Comparison of ENCODE assay signal across 22 mouse cellular contexts in genomic region chr8:77406444-77406843, GRCm38 (mm10).
A peak's percentile ranks its signal among the peaks of the same experiment; 100 is the strongest.
DNase-seq lines count a peak whose midpoint lies in the region; ATAC-seq lines count a peak whose summit lies in the region.
"Had no signal": no experiment of that assay in that cellular context is flagged by ENCODE, and none has a peak within 500 bp of the region (broad histone marks: within the 10 kb centered on the region; RNA-seq: fewer than 3 reads in every experiment).

No protein-coding gene starts in this region.

- no peak overlapping the region for H3K27ac ChIP-seq in embryonic facial prominence, embryonic 12.5 days
- H3K27ac ChIP-seq in embryonic facial prominence, embryonic 10.5 days (replicated peaks) = no peak overlapping the region
- no peak overlapping the region for H3K27ac ChIP-seq in midbrain, embryonic 12.5 days (replicated peaks)
- H3K27ac ChIP-seq in midbrain, embryonic 14.5 days (replicated peaks; ENCODE audit: low read depth, low read length) = no peak overlapping the region
- H3K27ac ChIP-seq: embryonic facial prominence, embryonic 15.5 days; kidney, embryonic 15.5 days; macrophage; stomach, embryonic 15.5 days had no signal

- 0 out of 2 replicates have a peak, but pooled peaks have one; percentile 55 for ATAC-seq in embryonic facial prominence, embryonic 12.5 days (ENCODE audit: insufficient number of reproducible peaks, insufficient read depth, low FRiP score, low TSS enrichment)
- ATAC-seq in midbrain, embryonic 12.5 days (ENCODE audit: low FRiP score, low read depth) = peak; percentile 49; the same call in 1 of the 2 replicates
- ATAC-seq in midbrain, embryonic 14.5 days (ENCODE audit: low FRiP score, low TSS enrichment) = no peak
- ATAC-seq: forebrain, postnatal 0 days had no signal

- H3K36me3 ChIP-seq in embryonic facial prominence, embryonic 12.5 days = peaks cover 14% of the 10 kb centered on the region
- H3K36me3 ChIP-seq in embryonic facial prominence, embryonic 10.5 days (replicated peaks) = peaks cover 59% of the 10 kb centered on the region
- H3K36me3 ChIP-seq in midbrain, embryonic 12.5 days = no peaks in the 10 kb centered on the region
- no peaks in the 10 kb centered on the region for H3K36me3 ChIP-seq in midbrain, embryonic 14.5 days (ENCODE audit: control insufficient read depth, insufficient read depth, low read length)

- 77% methylated on average over 5 of the region's 5 CpGs for WGBS in embryonic facial prominence, embryonic 12.5 days
- WGBS in embryonic facial prominence, embryonic 10.5 days = 67% methylated on average over 5 of the region's 5 CpGs
- WGBS in midbrain, embryonic 12.5 days = 21% methylated on average over 5 of the region's 5 CpGs
- 12% methylated on average over 5 of the region's 5 CpGs for WGBS in midbrain, embryonic 14.5 days

- no peak overlapping the region for H3K4me3 ChIP-seq in embryonic facial prominence, embryonic 12.5 days
- no peak overlapping the region for H3K4me3 ChIP-seq in embryonic facial prominence, embryonic 10.5 days
- no peak overlapping the region for H3K4me3 ChIP-seq in midbrain, embryonic 12.5 days
- H3K4me3 ChIP-seq in midbrain, embryonic 14.5 days (replicated peaks; ENCODE audit: low read depth, low read length) = no peak overlapping the region
- H3K4me3 ChIP-seq: embryonic facial prominence, embryonic 15.5 days; kidney, embryonic 15.5 days; stomach, embryonic 15.5 days had no signal

- H3K4me2 ChIP-seq in embryonic facial prominence, embryonic 12.5 days (replicated peaks) = no peak overlapping the region
- no peak overlapping the region for H3K4me2 ChIP-seq in midbrain, embryonic 12.5 days (replicated peaks)
- H3K4me2 ChIP-seq in midbrain, embryonic 14.5 days (ENCODE audit: low read length) = no peak overlapping the region
- H3K4me2 ChIP-seq: embryonic facial prominence, embryonic 15.5 days; kidney, embryonic 15.5 days; stomach, embryonic 15.5 days had no signal

- no peak for DNase-seq in embryonic facial prominence, embryonic 10.5 days (ENCODE audit: low spot score)
- DNase-seq in midbrain, embryonic 14.5 days = no peak
- DNase-seq in embryo, embryonic 10.5 days (ENCODE audit: low spot score) = peak; percentile 42
- DNase-seq in retina, postnatal 1 day = peak; percentile 16
- no peak for DNase-seq in testis, postnatal 14 days (ENCODE audit: low spot score)
- DNase-seq: adrenal gland, postnatal 36 days; cerebellum, adult 9-10 months; forebrain, postnatal 0 days; gastrocnemius, postnatal 25 days; kidney, adult 11 months; kidney, postnatal 36 days; layer of hippocampus, postnatal 36 days; right cerebral cortex, adult 18-20 months; right cerebral cortex, postnatal 4 days; thymus, adult 2 months; thymus, postnatal 4 days had no signal

- H3K9ac ChIP-seq in embryonic facial prominence, embryonic 12.5 days = no peak overlapping the region
- no peak overlapping the region for H3K9ac ChIP-seq in midbrain, embryonic 12.5 days (replicated peaks)
- no peak overlapping the region for H3K9ac ChIP-seq in midbrain, embryonic 14.5 days (replicated peaks; ENCODE audit: low read length)
- H3K9ac ChIP-seq: embryonic facial prominence, embryonic 15.5 days; forebrain, postnatal 0 days; kidney, embryonic 15.5 days; stomach, embryonic 15.5 days had no signal

- H3K9me3 ChIP-seq in embryonic facial prominence, embryonic 12.5 days = no peaks in the 10 kb centered on the region
- H3K9me3 ChIP-seq in embryonic facial prominence, embryonic 10.5 days = no peaks in the 10 kb centered on the region
- no peaks in the 10 kb centered on the region for H3K9me3 ChIP-seq in midbrain, embryonic 12.5 days
- H3K9me3 ChIP-seq in midbrain, embryonic 14.5 days (ENCODE audit: control insufficient read depth, low read length) = no peaks in the 10 kb centered on the region
- H3K9me3 ChIP-seq: embryonic facial prominence, embryonic 15.5 days; kidney, embryonic 15.5 days; stomach, embryonic 15.5 days had no signal

- H3K4me1 ChIP-seq in embryonic facial prominence, embryonic 12.5 days = no peaks in the 10 kb centered on the region
- H3K4me1 ChIP-seq in embryonic facial prominence, embryonic 10.5 days = no peaks in the 10 kb centered on the region
- H3K4me1 ChIP-seq in midbrain, embryonic 12.5 days = 0 out of 2 replicates have a peak, but pooled peaks cover 5% of the 10 kb centered on the region
- H3K4me1 ChIP-seq in midbrain, embryonic 14.5 days (ENCODE audit: control insufficient read depth, insufficient read depth, low read length) = no peaks in the 10 kb centered on the region
- H3K4me1 ChIP-seq: kidney, embryonic 15.5 days; stomach, embryonic 15.5 days had no signal

- H3K27me3 ChIP-seq in embryonic facial prominence, embryonic 12.5 days = no peaks in the 10 kb centered on the region
- no peaks in the 10 kb centered on the region for H3K27me3 ChIP-seq in embryonic facial prominence, embryonic 10.5 days (replicated peaks; ENCODE audit: low read depth, poor library complexity, severe bottlenecking)
- H3K27me3 ChIP-seq in midbrain, embryonic 12.5 days = no peaks in the 10 kb centered on the region
- no peaks in the 10 kb centered on the region for H3K27me3 ChIP-seq in midbrain, embryonic 14.5 days (ENCODE audit: control insufficient read depth, insufficient read depth, low read length)
- H3K27me3 ChIP-seq: embryonic facial prominence, embryonic 15.5 days; kidney, embryonic 15.5 days; stomach, embryonic 15.5 days had no signal

Comparison
In these comparisons a context has a peak if more than half of its experiments do, and no peak if none do; other contexts are left out.
1. DNase-seq: peak in embryo, embryonic 10.5 days (single experiment) and retina, postnatal 1 day (single experiment); none in embryonic facial prominence, embryonic 10.5 days (single experiment), midbrain, embryonic 14.5 days (single experiment) and testis, postnatal 14 days (single experiment).